In the genomic region with DNA sequence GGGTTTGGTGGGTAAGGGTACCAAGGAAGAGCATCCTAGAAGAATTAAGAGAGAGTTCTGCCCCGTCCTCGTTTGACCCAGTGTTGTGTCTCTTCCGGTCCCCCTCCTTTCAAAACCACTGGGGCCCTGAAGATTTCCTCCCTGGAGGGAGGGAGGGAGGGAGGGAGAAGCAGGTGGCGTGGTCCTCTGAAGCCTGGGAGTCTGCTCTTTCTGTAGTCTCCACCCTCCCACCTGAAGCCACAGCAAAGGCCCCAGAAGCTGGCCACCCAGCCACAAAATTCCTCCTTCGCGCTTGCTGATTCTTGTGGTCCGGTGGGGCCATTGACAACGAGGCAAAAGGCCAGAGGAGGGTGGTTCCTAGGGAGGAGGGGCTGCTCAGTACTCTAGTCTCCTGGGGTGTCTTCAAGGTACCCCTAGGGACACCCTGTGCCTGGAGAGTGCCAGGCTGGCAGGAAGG, we compare ENCODE assay signal across 8 mouse cellular contexts. TPM values are rescaled to one million over a fixed set of nuclear protein-coding genes. Genes with fewer than 3 reads are reported as not detected.
DNase-seq lines count a peak whose midpoint lies in the region; ATAC-seq lines count a peak whose summit lies in the region.
"Had no signal": no experiment of that assay in that cellular context is flagged by ENCODE, and none has a peak within 500 bp of the region (broad histone marks: within the 10 kb centered on the region; RNA-seq: fewer than 3 reads in every experiment).

No protein-coding gene starts in this region.

- H3K36me3 ChIP-seq in forebrain, embryonic 15.5 days, result no peaks in the 10 kb centered on the region
- H3K36me3 ChIP-seq in intestine, embryonic 14.5 days (ENCODE audit: control insufficient read depth, insufficient read depth, low read length), result no peaks in the 10 kb centered on the region
- no peaks in the 10 kb centered on the region for H3K36me3 ChIP-seq in lung, embryonic 15.5 days

- peak overlapping the region; percentile 67; the same call in 1 of the 2 replicates for H3K9ac ChIP-seq in forebrain, embryonic 15.5 days (replicated peaks)
- no peak overlapping the region for H3K9ac ChIP-seq in intestine, embryonic 14.5 days (ENCODE audit: low read length)
- H3K9ac ChIP-seq in lung, embryonic 15.5 days, result peak overlapping the region; percentile 55; the same call in 1 of the 2 replicates

- DNase-seq in urinary bladder, postnatal 14 days (ENCODE audit: low spot score), result peak; percentile 35
- no peak for DNase-seq in urinary bladder, postnatal 10 days (ENCODE audit: low spot score)
- no peak for DNase-seq in intestine, embryonic 14.5 days (ENCODE audit: low spot score)
- peak; percentile 52 to 68 for DNase-seq in thymus, postnatal 10 days (ENCODE audit: low spot score in 2 of 2)
- DNase-seq in right cerebral cortex, postnatal 14 days, result no peak

- H3K4me3 ChIP-seq in forebrain, embryonic 15.5 days, result peak overlapping the region; percentile 56
- H3K4me3 ChIP-seq in intestine, embryonic 14.5 days (ENCODE audit: low read depth, low read length), result peak overlapping the region; percentile 32
- peak overlapping the region; percentile 45 for H3K4me3 ChIP-seq in lung, embryonic 15.5 days

- WGBS in forebrain, embryonic 15.5 days, result 19% methylated on average over 8 of the region's 8 CpGs
- WGBS in intestine, embryonic 14.5 days, result 31% methylated on average over 8 of the region's 8 CpGs
- 23% methylated on average over 8 of the region's 8 CpGs for WGBS in lung, embryonic 15.5 days

- no peak for ATAC-seq in forebrain, embryonic 15.5 days (replicated peaks)
- no peak for ATAC-seq in intestine, embryonic 14.5 days (replicated peaks; ENCODE audit: low FRiP score, low TSS enrichment, low read depth)
- ATAC-seq in lung, embryonic 15.5 days (ENCODE audit: borderline replicate concordance, extremely low read depth, low FRiP score, low TSS enrichment), result no peak

- peak overlapping the region; percentile 98 for H3K4me2 ChIP-seq in forebrain, embryonic 15.5 days (replicated peaks)
- peak overlapping the region; percentile 73 for H3K4me2 ChIP-seq in intestine, embryonic 14.5 days (ENCODE audit: low read length)
- peak overlapping the region; percentile 86 for H3K4me2 ChIP-seq in lung, embryonic 15.5 days

- H3K27ac ChIP-seq in forebrain, embryonic 15.5 days (replicated peaks), result peak overlapping the region; percentile 83
- peak overlapping the region; percentile 47; the same call in 1 of the 2 replicates for H3K27ac ChIP-seq in intestine, embryonic 14.5 days (ENCODE audit: low read depth)
- H3K27ac ChIP-seq in lung, embryonic 15.5 days, result peak overlapping the region; percentile 94

- 0 out of 2 replicates have a peak, but pooled peaks cover 4% of the 10 kb centered on the region for H3K27me3 ChIP-seq in forebrain, embryonic 15.5 days
- H3K27me3 ChIP-seq in intestine, embryonic 14.5 days (replicated peaks; ENCODE audit: control insufficient read depth, insufficient read depth, low read length), result 0 out of 2 replicates have a peak, but pooled peaks cover 4% of the 10 kb centered on the region
- H3K27me3 ChIP-seq in lung, embryonic 15.5 days, result peaks cover 4% of the 10 kb centered on the region; the same call in 1 of the 2 replicates

- peaks cover 29% of the 10 kb centered on the region for H3K4me1 ChIP-seq in forebrain, embryonic 15.5 days
- H3K4me1 ChIP-seq in intestine, embryonic 14.5 days (replicated peaks; ENCODE audit: control insufficient read depth, insufficient read depth, low read length), result peaks cover 32% of the 10 kb centered on the region
- peaks cover 56% of the 10 kb centered on the region for H3K4me1 ChIP-seq in lung, embryonic 15.5 days

- H3K9me3 ChIP-seq in forebrain, embryonic 15.5 days, result no peaks in the 10 kb centered on the region
- no peaks in the 10 kb centered on the region for H3K9me3 ChIP-seq in intestine, embryonic 14.5 days (ENCODE audit: control insufficient read depth, low read length)
- no peaks in the 10 kb centered on the region for H3K9me3 ChIP-seq in lung, embryonic 15.5 days

RNA-seq across cellular contexts. Expression of a gene that starts 1.3 kb away (rescaled TPM):
- 32.8 and 34.6 TPM in 2 replicates for polyA plus RNA-seq in forebrain, embryonic 15.5 days (2015; fragmentation: Nextera tagmentation; extraction: Ambion mirVana)
- polyA plus RNA-seq in intestine, embryonic 14.5 days (2014; fragmentation: Nextera tagmentation; extraction: Ambion mirVana), result 8.1 and 8.7 TPM in 2 replicates
- 30.7 and 35.1 TPM in 2 replicates for polyA plus RNA-seq in lung, embryonic 15.5 days (2015; fragmentation: Nextera tagmentation; extraction: Ambion mirVana)

RNA-seq across cellular contexts. Expression of a gene that starts 12.0 kb away (rescaled TPM):
- not detected in 2 replicates for polyA plus RNA-seq in forebrain, embryonic 15.5 days (2015; fragmentation: Nextera tagmentation; extraction: Ambion mirVana)
- not detected in 2 replicates for polyA plus RNA-seq in intestine, embryonic 14.5 days (2014; fragmentation: Nextera tagmentation; extraction: Ambion mirVana)
- not detected in 2 replicates for polyA plus RNA-seq in lung, embryonic 15.5 days (2015; fragmentation: Nextera tagmentation; extraction: Ambion mirVana)

RNA-seq across cellular contexts. Expression of a gene that starts 30.6 kb away (rescaled TPM):
- not detected in 2 replicates for polyA plus RNA-seq in forebrain, embryonic 15.5 days (2015; fragmentation: Nextera tagmentation; extraction: Ambion mirVana)
- not detected in 2 replicates for polyA plus RNA-seq in intestine, embryonic 14.5 days (2014; fragmentation: Nextera tagmentation; extraction: Ambion mirVana)
- polyA plus RNA-seq in lung, embryonic 15.5 days (2015; fragmentation: Nextera tagmentation; extraction: Ambion mirVana), result not detected in 2 replicates

RNA-seq across cellular contexts. Expression of a gene that starts 41.9 kb away (rescaled TPM):
- polyA plus RNA-seq in forebrain, embryonic 15.5 days (2015; fragmentation: Nextera tagmentation; extraction: Ambion mirVana), result not detected in 2 replicates
- 18.6 and 323 TPM in 2 replicates for polyA plus RNA-seq in intestine, embryonic 14.5 days (2014; fragmentation: Nextera tagmentation; extraction: Ambion mirVana)
- polyA plus RNA-seq in lung, embryonic 15.5 days (2015; fragmentation: Nextera tagmentation; extraction: Ambion mirVana), result 0.34 and 9.2 TPM in 2 replicates

RNA-seq across cellular contexts. Expression of a gene that starts 56.8 kb away (rescaled TPM):
- polyA plus RNA-seq in forebrain, embryonic 15.5 days (2015; fragmentation: Nextera tagmentation; extraction: Ambion mirVana), result 5.3 and 6.2 TPM in 2 replicates
- polyA plus RNA-seq in intestine, embryonic 14.5 days (2014; fragmentation: Nextera tagmentation; extraction: Ambion mirVana), result 1.5 and 2.0 TPM in 2 replicates
- polyA plus RNA-seq in lung, embryonic 15.5 days (2015; fragmentation: Nextera tagmentation; extraction: Ambion mirVana), result 0.48 and 0.57 TPM in 2 replicates
- polyA plus RNA-seq: gonadal fat pad, adult 2 months had no signal

Comparison
In these comparisons a context has a peak if more than half of its experiments do, and no peak if none do; other contexts are left out.
1. DNase-seq: peak in urinary bladder, postnatal 14 days (single experiment) and thymus, postnatal 10 days (2 of 2); none in urinary bladder, postnatal 10 days (single experiment), intestine, embryonic 14.5 days (single experiment) and right cerebral cortex, postnatal 14 days (single experiment).
2. Peak in every context shown above with its lines, with median percentiles within 50 percentile points of each other: H3K27ac ChIP-seq, H3K4me2 ChIP-seq and H3K4me3 ChIP-seq.